Mouse (Mus musculus) forebrain, embryonic 16.5 days (tissue): Measurements from ENCODE around the gene Olfr878. TPM values are rescaled to one million over a fixed set of nuclear protein-coding genes. Genes with fewer than 3 reads are reported as not detected.

Experiments used
- ATAC-seq: fragments of 200-750 bp; cut with Nextera tagmentation; 2 replicates; pipeline ENCODE4 v1.8.0; 2017; ENCODE audit warnings: mild to moderate bottlenecking, moderate library complexity
- H3K27ac ChIP-seq: fragments of 300-500 bp; sonication (generic); 2 replicates; pipeline ENCODE4 v1.5.1; 2014; ENCODE audit warnings: low read length, control low read depth
- H3K27me3 ChIP-seq: fragments of 300-500 bp; sonication (generic); replicated peaks from 2 replicates; pipeline ENCODE4 v1.6.1; 2014; ENCODE audit warnings: low read length; ENCODE audit not compliant: control insufficient read depth, insufficient read depth
- H3K36me3 ChIP-seq: fragments of 300-500 bp; sonication (generic); 2 replicates; pipeline ENCODE4 v1.6.1; 2014; ENCODE audit not compliant: control insufficient read depth, insufficient read depth
- H3K4me1 ChIP-seq: fragments of 300-500 bp; sonication (generic); replicated peaks from 2 replicates; pipeline ENCODE4 v1.6.1; 2014; ENCODE audit warnings: low read length; ENCODE audit not compliant: control insufficient read depth, insufficient read depth
- H3K4me2 ChIP-seq: fragments of 300-500 bp; sonication (generic); 2 replicates; pipeline ENCODE4 v1.6.1; 2014; ENCODE audit warnings: mild to moderate bottlenecking, low read length, control low read depth
- H3K4me3 ChIP-seq: fragments of 300-500 bp; sonication (generic); replicated peaks from 2 replicates; pipeline ENCODE4 v1.5.1; 2014; ENCODE audit warnings: mild to moderate bottlenecking, low read length, control low read depth
- H3K9ac ChIP-seq: fragments of 300-500 bp; sonication (generic); replicated peaks from 2 replicates; pipeline ENCODE4 v1.6.1; 2014; ENCODE audit warnings: low read depth, low read length, control low read depth
- H3K9me3 ChIP-seq: fragments of 300-500 bp; sonication (generic); 2 replicates; pipeline ENCODE4 v1.6.1; 2016; ENCODE audit warnings: low read length; ENCODE audit not compliant: control insufficient read depth
- WGBS: fragments of 180-500 bp; shearing (Covaris S2); extraction: QIAGEN DNeasy Blood & Tissue Kit; methylation state at CpG from one replicate; pipeline ENCODE4 v1.1.7; 2014; 5-methylcytosine and 5-hydroxymethylcytosine counted together
- polyA plus RNA-seq: library from polyadenylated mRNA; unstranded; fragments of >200 nt; fragmentation: Nextera tagmentation; extraction: Ambion mirVana; gene quantifications from 2 replicates; pipeline ENCODE4 v1.2.1, GENCODE M21; 2015

Gene Olfr878
- polyA plus RNA-seq, 1 experiment from 2014 or later, result not detected

DNA sequence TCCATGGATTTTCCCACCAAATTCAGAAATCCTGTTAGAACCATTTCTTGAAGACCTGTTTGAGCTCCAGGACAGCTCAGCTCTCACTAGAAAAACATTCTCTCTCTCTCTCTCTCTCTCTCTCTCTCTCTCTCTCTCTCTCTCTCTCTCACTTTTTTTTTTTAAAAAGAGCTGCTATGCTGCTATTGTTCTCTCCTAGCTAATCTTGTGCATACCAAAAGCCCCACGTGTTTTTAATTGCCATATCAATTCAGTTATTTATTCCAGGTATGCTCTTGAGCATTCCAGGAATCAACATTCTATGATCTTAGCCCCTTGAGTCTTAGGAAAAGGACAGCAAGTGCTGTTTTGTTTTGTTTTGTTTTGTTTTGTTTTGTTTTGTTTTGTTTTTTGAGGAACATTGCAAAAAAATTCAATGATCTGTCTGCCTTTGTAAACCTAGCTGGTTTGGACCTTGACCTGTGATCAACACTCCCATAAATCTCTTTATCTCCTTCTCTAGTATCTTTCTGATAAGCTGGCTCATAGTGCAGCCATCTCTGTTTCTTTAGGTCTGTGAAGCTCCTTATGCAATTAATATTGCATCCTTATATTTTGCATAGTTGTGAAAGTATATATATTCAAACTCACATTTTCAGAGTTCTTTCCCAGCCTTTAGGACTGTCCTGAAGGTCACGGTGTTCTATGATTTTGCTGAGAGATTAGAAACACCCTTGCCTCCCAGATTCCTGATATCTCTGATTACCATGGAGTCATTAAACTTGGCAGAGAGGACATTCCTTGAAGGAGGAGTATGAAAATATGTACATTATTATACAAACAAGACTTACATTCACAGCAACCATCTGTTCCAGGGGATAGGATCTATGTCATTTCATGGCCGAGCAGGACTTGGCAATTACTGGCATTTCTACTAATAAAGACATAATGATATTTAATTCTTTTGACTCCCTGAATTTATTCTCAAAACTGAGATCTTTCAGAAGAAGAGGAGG is 8.7 kb downstream of the Olfr878 start:
- Histone ChIP-seq H3K27me3 (no peaks in the 10 kb centered on the region), H3K36me3 (no peaks in the 10 kb centered on the region), H3K9me3 (no peaks in the 10 kb centered on the region), H3K4me1 (no peaks in the 10 kb centered on the region), H3K27ac (no peak overlapping the region), H3K4me2 (no peak overlapping the region), H3K9ac (no peak overlapping the region), H3K4me3 (no peak overlapping the region)
- ATAC-seq, result no peak
- 52% methylated on average over 3 of the region's 3 CpGs for WGBS

DNA sequence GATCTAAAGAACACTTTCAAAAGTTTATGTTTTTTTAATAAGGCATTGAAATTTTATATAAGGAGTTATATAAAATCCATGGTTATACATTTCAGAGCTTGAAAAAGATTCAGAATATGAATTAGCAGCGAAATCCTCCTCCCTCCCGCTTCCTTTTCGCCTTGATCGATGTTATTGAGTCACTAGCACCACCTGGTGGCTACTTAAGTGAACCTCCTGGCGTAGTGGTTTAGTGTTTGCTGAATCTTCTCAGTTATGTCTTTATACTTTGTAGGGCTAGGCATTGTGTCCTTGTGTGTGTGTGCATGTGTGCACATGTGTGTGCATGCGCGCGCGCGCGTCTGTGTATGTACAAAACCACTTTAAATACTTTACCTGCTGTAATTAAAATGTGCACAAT is 14.9 kb downstream of the Olfr878 start:
- H3K36me3 ChIP-seq, result no peaks in the 10 kb centered on the region
- no peak overlapping the region for H3K9ac ChIP-seq
- H3K4me1 ChIP-seq, result no peaks in the 10 kb centered on the region
- H3K4me2 ChIP-seq, result no peak overlapping the region
- peak; percentile 89 for ATAC-seq
- H3K27me3 ChIP-seq, result no peaks in the 10 kb centered on the region
- H3K9me3 ChIP-seq, result no peaks in the 10 kb centered on the region
- H3K4me3 ChIP-seq, result no peak overlapping the region
- 5% methylated on average over 11 of the region's 11 CpGs for WGBS
- H3K27ac ChIP-seq, result no peak overlapping the region

DNA sequence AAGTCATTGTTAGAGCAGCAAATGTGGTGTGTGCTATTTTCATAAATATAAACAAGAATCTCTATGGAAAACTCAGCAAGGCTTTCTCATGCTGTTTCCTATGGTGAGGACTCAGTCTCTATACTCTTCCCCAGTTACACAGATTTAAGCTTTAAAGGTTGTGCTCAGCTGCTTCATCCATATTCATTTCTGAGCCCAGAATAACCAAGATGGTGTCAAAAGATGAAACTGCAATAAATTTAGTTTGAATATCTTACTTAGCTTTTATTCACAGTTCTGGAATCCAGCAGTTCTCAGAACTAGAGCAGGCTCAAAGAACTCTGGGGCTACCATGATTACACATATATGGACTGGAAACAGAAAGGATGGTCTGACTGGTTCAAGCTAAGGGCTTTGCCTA is 16.5 kb downstream of the Olfr878 start:
- Histone ChIP-seq H3K4me1 (no peaks in the 10 kb centered on the region), H3K27me3 (no peaks in the 10 kb centered on the region), H3K36me3 (no peaks in the 10 kb centered on the region), H3K4me2 (no peak overlapping the region), H3K9me3 (no peaks in the 10 kb centered on the region), H3K4me3 (no peak overlapping the region), H3K9ac (no peak overlapping the region), H3K27ac (no peak overlapping the region)
- no peak for ATAC-seq

DNA sequence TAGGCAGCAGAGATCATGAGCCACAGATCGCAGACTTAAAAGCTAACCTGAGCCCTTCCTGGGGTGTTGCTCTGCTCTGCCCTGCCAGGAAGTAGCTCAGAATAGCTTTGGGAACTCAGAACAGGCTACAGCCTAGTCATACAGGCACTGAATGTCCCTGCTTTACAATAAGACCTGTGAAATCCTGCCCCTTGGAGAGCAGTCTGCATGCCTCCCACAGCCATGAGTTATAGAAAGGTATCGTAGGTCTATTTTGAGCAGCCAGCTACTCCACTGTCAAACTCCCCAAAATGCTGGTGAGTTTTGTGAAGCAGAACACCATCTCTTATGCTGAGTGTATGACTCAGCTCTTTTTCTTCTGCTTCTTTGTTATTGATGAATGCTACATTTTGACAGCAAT is 23.5 kb downstream of the Olfr878 start:
- no peak for ATAC-seq
- Histone ChIP-seq H3K36me3 (no peaks in the 10 kb centered on the region), H3K4me2 (no peak overlapping the region), H3K4me1 (no peaks in the 10 kb centered on the region), H3K9me3 (no peaks in the 10 kb centered on the region), H3K27ac (no peak overlapping the region), H3K9ac (no peak overlapping the region), H3K4me3 (no peak overlapping the region), H3K27me3 (no peaks in the 10 kb centered on the region)
- 96% methylated on average over 2 of the region's 2 CpGs for WGBS

Other genes with a start within 250 kb of the Olfr878 start
- 0.96 TPM in 1 of 2 replicates, not detected in the other for gene Panx3, start 248.6 kb upstream of the Olfr878 start, polyA plus RNA-seq
- not detected in 2 replicates for gene Olfr160, start 201.6 kb upstream of the Olfr878 start, polyA plus RNA-seq
- gene Olfr874, start 172.7 kb upstream of the Olfr878 start, polyA plus RNA-seq, result not detected in 2 replicates
- gene Olfr875, start 146.0 kb upstream of the Olfr878 start, polyA plus RNA-seq, result not detected in 2 replicates
- gene Olfr876, start 114.8 kb upstream of the Olfr878 start, polyA plus RNA-seq, result not detected in 2 replicates
- not detected in 2 replicates for gene Olfr877, start 63.6 kb upstream of the Olfr878 start, polyA plus RNA-seq
- not detected in 2 replicates for gene Olfr145, start 21.1 kb upstream of the Olfr878 start, polyA plus RNA-seq
- not detected in 2 replicates for gene Olfr881, start 74.0 kb downstream of the Olfr878 start, polyA plus RNA-seq
- not detected in 2 replicates for gene Olfr883, start 108.0 kb downstream of the Olfr878 start, polyA plus RNA-seq
- not detected in 2 replicates for gene Olfr884, start 128.7 kb downstream of the Olfr878 start, polyA plus RNA-seq
- not detected in 2 replicates for gene Olfr885, start 143.5 kb downstream of the Olfr878 start, polyA plus RNA-seq
- gene Olfr887, start 166.2 kb downstream of the Olfr878 start, polyA plus RNA-seq, result not detected in 2 replicates
- gene Olfr888, start 190.3 kb downstream of the Olfr878 start, polyA plus RNA-seq, result not detected in 2 replicates
- 0.05 TPM in 1 of 2 replicates, not detected in the other for gene Olfr889, start 197.4 kb downstream of the Olfr878 start, polyA plus RNA-seq
- not detected in 2 replicates for gene Olfr890, start 224.7 kb downstream of the Olfr878 start, polyA plus RNA-seq